Mouse (Mus musculus): ENCODE measurements at regions not wholly inside any gene's neighbourhood (a gene's known extent, or its start where the extent isn't known, plus 50 kb on each side); places are given as distances from the start of the nearest gene placed in this dataset.

- no peak for DNase-seq
Measured at GRCm38 (mm10) chr1:13424524-13424923, 2010.6 kb downstream of the A830018L16Rik start.

DNA sequence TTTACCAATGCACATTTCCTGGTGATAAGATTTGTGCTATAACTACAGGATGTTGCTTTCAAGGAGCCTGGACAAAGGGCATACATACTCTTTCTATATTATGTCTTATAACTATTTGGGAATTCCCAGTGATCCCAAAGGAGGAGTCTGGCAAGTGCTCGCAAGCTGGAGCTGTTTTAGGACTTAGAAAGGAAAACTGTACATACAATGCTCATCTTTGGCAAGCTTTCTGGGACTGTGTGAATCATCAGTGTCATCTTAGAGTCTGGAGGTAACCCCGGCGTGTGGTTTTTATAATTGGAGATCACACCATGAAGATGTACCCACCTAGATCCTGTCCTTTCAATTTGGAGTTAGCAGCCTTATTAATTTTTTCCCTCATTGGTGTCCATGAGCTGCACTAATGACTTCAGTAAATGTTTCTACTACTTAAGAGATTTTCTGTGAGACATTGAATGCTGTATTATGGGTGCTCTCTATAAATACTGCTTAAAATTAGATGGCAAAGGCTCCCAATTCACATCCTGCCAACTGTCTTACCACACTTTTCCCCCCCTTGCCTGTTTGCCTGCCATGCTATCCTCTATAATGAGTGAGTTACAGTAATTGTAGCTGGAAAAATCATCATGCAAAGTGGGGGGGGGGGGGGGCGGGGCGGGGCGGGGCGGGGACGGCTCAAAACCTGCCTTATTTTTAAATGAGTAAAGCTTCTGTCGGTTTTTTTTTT, 2011.9 kb downstream of the A830018L16Rik start:
- no peak for DNase-seq

DNA sequence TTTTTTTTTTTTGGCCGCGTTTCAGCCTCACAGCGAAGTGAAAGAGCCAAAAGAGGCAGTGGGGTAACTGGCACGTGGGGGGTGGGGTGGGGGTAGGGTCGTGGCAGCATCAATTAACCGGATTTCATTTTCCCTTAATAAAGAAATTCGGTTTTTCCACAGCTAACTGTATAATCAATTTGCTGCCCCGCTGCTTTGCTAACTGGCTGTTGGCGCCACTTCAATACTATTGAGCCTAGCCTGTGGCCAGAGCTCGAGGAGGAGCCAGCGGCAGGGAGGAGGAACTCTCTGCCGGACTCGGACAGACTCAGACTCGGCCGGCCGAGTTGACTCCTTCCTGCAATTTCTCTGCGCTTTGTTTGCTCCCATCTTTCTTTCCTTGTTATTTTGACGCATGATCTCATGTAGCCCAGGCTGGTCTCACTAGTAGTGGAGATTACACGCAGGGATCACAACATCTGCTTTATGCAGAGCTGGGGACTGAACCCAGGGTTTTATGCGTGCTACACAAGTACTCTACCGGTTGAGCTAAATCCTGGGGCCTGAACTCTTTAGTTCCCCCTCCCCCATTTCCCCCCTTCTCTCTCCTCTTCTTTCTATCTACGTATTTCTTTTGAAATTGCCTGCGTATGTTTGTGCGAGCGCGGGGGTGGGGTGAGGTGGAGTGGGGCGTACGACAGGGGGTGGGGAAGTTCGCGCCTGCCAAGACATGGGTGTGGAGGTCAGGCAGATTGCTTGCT, 2012.6 kb downstream of the A830018L16Rik start:
- DNase-seq = peak; percentile 69 to 81

GRCm38 (mm10) chr1:13427068-13427434, 2013.1 kb downstream of the A830018L16Rik start:
- no peak for DNase-seq

DNA sequence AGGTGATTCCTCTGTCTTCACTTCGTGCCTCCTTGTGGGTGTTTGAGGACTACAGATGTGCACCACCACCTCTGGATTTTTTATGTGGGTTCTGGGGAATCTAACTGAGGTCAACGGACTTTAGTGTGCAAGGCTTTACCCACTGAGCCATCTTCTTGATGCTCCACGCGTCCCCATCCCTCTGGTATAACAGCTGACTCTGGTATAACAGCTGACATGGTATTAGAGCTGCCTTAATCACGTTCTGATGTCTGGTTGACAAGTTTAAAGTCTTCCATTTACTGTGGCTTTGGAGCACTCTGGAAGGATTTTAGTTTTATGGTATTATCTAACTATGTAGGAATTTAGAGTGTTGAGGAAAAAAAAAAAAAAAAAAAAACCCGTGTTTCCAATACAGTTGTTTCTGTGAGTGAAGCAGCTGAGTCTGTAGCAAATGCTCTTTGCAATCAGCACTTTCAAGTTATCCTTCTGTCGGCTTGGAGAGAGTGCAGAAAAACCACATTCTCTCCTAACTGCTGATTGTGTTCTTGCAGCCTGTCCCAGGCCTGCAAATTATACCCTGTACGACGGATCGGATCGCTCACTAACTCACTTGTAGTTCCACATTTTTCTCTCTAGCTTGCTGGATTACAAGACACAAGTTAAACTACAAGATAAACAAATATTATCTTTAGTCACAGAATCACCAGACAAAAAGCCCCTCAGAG, 2013.7 kb downstream of the A830018L16Rik start:
- DNase-seq = peak in 1 of 2 experiments; percentile 14

DNA sequence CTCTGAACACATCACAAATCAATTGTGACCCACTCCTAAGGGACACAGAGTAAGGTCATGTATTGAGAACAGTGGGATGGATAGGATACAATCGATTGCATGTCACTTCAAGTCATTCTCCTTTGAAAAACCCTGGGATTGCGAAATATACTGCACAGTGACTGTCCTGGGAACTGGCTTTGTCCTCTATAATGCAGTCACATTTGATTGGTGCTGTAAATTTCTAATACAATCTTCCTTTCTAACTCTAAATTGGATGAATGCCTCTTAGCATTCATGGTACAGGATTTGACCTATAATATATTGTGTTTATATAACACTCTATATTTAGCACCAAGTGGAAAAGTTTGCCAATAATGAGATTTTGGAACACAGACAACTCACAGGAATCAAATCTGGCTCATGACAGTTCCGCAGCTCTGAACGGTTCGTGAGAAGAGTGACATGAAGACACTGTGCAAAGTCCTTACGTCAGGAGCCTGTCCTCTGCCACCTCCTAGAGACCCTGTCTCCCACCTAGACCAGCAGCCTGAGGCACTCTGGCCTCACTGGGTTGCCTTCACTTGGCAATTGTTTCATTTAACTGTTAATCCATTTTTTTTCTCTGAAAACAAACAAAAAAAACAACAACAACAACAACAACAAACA, 2024.0 kb downstream of the A830018L16Rik start:
- no peak for DNase-seq

GRCm38 (mm10) chr1:13442366-13442765, 2028.5 kb downstream of the A830018L16Rik start:
- DNase-seq = no peak

- no peak for DNase-seq
Measured at GRCm38 (mm10) chr1:13454534-13454933, 2040.6 kb downstream of the A830018L16Rik start.

- DNase-seq = no peak
Measured at GRCm38 (mm10) chr1:13455572-13455971, 2041.7 kb downstream of the A830018L16Rik start.

- DNase-seq = no peak
Measured at GRCm38 (mm10) chr1:13464311-13464710, 2050.4 kb downstream of the A830018L16Rik start.

- DNase-seq = no peak
Measured at GRCm38 (mm10) chr1:13467174-13467573, 2053.3 kb downstream of the A830018L16Rik start.

DNA sequence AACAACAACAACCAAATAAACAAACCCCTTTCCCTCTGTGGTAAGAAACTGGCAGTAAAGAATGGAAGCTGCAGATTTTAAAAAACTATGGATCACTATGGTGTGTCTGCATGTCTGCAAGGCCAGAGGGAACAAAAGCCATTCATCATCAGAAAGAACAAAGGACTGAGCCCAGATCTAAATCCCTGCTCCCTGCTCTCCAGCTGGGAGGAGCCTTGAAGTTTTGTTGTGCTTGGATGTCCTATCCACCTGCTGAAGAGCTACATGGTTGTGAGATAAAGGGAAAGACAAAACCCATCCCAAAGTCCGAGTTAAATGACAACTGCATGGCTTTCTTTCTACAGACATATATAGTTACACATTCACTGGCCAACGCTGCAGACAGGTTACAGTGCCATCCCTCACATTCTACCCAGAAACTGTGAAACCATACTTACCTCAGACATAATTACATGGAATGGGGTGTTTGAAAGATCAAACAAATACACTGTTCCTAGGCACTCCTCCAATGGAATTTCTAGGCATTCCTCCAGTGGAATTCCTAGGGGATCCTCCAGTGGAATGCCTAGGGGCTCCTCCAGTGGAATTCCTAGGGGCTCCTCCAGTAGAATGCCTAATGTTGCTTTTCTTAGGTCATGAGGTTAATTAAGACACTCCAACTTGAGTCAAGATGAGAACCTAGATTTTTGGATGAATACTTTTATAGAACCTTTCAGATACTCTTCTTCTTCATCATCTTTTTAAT, 2054.2 kb downstream of the A830018L16Rik start:
- DNase-seq = peak; percentile 3

DNA sequence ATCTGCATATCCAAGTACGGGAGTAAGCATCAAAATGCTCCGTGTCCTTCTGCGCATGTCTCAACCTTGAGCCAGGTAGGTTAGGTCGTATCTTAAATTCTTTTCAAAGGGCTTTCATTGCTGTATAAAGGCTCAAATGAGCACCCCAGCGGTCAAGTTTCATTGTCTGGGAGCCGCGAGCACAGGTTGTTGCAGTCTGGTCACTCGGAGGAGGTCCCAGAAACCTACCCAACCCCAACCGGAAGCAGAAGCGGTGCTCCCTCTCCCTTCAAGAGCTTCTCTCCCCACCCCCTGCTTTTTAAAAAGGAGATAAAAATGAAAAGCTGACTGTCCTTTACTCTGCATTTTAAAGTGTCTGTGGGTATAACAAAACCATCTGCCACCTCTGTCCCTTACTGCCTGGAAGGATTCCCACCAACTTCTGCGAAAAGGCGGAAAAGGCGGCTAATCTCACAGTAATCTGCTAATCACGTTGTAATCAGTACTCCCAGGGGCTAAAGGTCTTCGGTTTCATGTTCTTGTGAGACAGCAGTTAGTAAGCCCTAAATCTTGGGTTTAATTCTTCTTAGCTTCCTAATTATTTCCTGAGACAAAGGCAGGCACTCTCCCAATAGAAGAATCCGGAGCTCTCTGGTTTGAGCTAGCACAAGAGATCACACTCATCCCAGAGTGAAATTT, 2081.0 kb downstream of the A830018L16Rik start:
- peak; percentile 19 to 29 for DNase-seq

DNA sequence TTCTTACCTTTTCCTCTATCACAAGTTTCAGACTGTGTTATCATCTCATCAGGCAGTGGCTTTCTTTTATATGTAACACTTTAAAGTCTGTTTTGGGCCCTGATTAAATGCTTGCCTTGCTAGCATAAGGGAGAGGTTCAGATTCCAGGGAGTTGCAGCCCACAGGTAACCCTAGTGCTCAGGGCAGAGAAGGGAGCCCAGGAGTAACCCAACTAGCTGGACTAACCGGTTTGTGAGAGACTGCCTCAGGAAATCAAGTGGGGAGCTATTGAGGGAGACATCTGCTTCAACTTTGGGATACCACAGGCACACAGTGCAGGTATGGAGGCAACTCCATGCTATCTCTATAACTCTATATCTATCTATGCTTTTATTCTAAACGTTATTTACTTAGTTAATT, 2082.5 kb downstream of the A830018L16Rik start:
- DNase-seq = peak in 1 of 2 experiments; percentile 5

GRCm38 (mm10) chr1:13500456-13500855, 2086.6 kb downstream of the A830018L16Rik start:
- peak; percentile 71 to 76 for DNase-seq

DNA sequence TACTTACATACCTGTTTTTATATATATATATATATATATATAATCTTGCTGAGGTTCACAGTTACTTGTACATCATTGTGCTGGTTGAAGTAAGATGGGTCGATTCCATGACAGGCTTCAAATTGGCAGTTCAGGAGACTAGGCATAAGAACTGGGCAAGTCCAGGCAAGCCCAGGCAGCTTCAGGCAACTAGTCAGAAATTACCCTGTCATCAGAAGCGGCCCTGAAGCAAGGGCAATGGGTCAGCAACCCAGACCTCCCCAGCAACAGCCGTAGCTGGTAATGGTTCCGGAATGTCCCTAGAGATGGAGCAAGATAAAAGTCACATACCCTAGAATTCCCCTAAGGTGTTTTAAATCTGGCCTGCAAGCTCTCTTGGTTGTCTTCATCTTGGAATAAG, 2088.0 kb downstream of the A830018L16Rik start:
- DNase-seq = no peak

- no peak for DNase-seq
Measured at GRCm38 (mm10) chr1:13513761-13514160, 2099.9 kb downstream of the A830018L16Rik start.
